In the genomic region with DNA sequence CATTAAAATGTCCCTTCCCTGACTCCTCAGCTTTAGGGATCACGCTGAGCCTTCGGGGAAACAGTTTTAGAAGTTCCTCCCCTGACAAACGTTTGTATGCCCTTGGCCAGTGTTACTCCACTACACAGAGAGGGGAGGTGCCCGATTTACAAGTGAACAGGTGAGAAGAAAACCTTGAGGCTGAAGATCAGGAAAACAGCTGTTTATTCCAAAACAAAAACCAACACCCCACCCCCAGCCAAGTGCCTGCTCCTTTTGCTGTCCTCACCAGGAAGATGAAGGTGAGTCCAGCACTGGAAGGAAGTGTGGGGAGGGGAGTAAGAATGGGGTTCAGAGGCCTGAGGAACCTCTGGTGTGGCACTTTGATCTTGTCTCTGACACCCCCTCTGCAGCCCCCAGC, we compare ENCODE assay signal across 36 mouse cellular contexts. TPM values are rescaled to one million over a fixed set of nuclear protein-coding genes. Genes with fewer than 3 reads are reported as not detected.
"Had no signal": no experiment of that assay in that cellular context is flagged by ENCODE, and none has a peak within 500 bp of the region (broad histone marks: within the 10 kb centered on the region; RNA-seq: fewer than 3 reads in every experiment).

No protein-coding gene starts in this region.

- H3K4me2 ChIP-seq: heart, embryonic 11.5 days; heart, embryonic 13.5 days; heart, embryonic 15.5 days; hindbrain, embryonic 13.5 days; hindbrain, embryonic 15.5 days; limb, embryonic 12.5 days; liver, embryonic 11.5 days; liver, embryonic 13.5 days had no signal

- H3K27me3 ChIP-seq: hindbrain, embryonic 15.5 days had no signal

- ATAC-seq: hindbrain, postnatal 0 days; intestine, embryonic 16.5 days had no signal

- H3K36me3 ChIP-seq: heart, embryonic 13.5 days; heart, embryonic 15.5 days; limb, embryonic 10.5 days; limb, embryonic 12.5 days; liver, embryonic 13.5 days had no signal

- H3K27ac ChIP-seq: heart, adult 2 months; heart, embryonic 13.5 days; heart, embryonic 15.5 days; hindbrain, embryonic 10.5 days; hindbrain, embryonic 13.5 days; hindbrain, embryonic 15.5 days; hindbrain, postnatal 0 days; layer of hippocampus, adult 2 months; left cerebral cortex, adult 2 months; limb, embryonic 10.5 days; limb, embryonic 12.5 days; liver, embryonic 13.5 days had no signal

- H3K9ac ChIP-seq: heart, embryonic 13.5 days; heart, embryonic 15.5 days; hindbrain, embryonic 13.5 days; hindbrain, embryonic 15.5 days; limb, embryonic 12.5 days; liver, embryonic 13.5 days had no signal

- H3K4me3 ChIP-seq: heart, adult 2 months; heart, embryonic 13.5 days; heart, embryonic 15.5 days; hindbrain, embryonic 10.5 days; hindbrain, embryonic 13.5 days; hindbrain, embryonic 15.5 days; layer of hippocampus, adult 2 months; left cerebral cortex, adult 2 months; limb, embryonic 10.5 days; limb, embryonic 12.5 days; liver, embryonic 13.5 days had no signal

- H3K9me3 ChIP-seq: heart, embryonic 13.5 days; heart, embryonic 15.5 days; hindbrain, embryonic 13.5 days; hindbrain, embryonic 15.5 days; limb, embryonic 10.5 days; limb, embryonic 12.5 days; liver, embryonic 13.5 days had no signal

- DNase-seq: gastrocnemius, postnatal 14 days; gastrocnemius, postnatal 36 days; heart, adult 11 months; heart, adult 2 months; heart, postnatal 14 days; heart, postnatal 36 days; kidney, adult 11 months; kidney, adult 2 months; kidney, adult 9 months; kidney, postnatal 10 days; kidney, postnatal 25 days; kidney, postnatal 4 days; liver; liver, embryonic 13.5 days had no signal

- H3K4me1 ChIP-seq: hindbrain, embryonic 13.5 days; hindbrain, embryonic 15.5 days; liver, embryonic 13.5 days had no signal

RNA-seq across cellular contexts. Expression of a gene that starts 19.1 kb away (rescaled TPM):
- total RNA-seq: gastrocnemius, adult 18-20 months; gastrocnemius, adult 8-10 months; gastrocnemius, postnatal 14 days; gastrocnemius, postnatal 36 days; heart, postnatal 36 days had no signal
- polyA plus RNA-seq: heart, postnatal 0 days; liver, embryonic 13.5 days had no signal

RNA-seq across cellular contexts. Expression of a gene that starts 42.6 kb away (rescaled TPM):
- total RNA-seq: gastrocnemius, adult 18-20 months; gastrocnemius, adult 8-10 months; gastrocnemius, postnatal 14 days; gastrocnemius, postnatal 36 days; heart, adult 2 months; heart, postnatal 14 days; heart, postnatal 36 days; hindbrain, postnatal 0 days; layer of hippocampus, adult 2 months; layer of hippocampus, postnatal 10 days; layer of hippocampus, postnatal 25 days; left cerebral cortex, adult 2 months; left cerebral cortex, postnatal 14 days; left cerebral cortex, postnatal 36 days had no signal
- polyA plus RNA-seq: heart, embryonic 11.5 days; heart, embryonic 13.5 days; heart, embryonic 15.5 days; heart, postnatal 0 days; hindbrain, embryonic 10.5 days; hindbrain, embryonic 13.5 days; hindbrain, embryonic 15.5 days; hindbrain, postnatal 0 days; intestine, embryonic 14.5 days; limb, embryonic 10.5 days; limb, embryonic 14.5 days had no signal
